In the genomic region with DNA sequence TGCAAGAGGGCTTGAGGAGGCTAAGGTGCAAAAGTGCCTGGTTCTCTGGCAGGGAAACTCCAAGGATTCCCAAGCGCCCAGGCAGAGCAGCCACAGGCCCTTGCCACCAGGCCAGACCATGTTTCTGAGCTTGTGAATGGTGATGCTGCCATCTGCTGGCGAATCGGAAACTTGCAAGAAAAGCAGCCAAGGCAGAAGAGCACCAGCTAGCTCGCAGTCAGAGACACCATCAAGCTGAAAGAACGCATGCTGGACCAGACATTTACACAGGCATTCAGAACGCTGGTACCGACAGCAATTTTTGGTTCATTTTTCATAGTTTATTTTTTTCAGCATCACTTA, we compare ENCODE assay signal across 8 mouse cellular contexts. TPM values are rescaled to one million over a fixed set of nuclear protein-coding genes. Genes with fewer than 3 reads are reported as not detected.
DNase-seq lines count a peak whose midpoint lies in the region; ATAC-seq and TF ChIP-seq lines count a peak whose summit lies in the region.

No protein-coding gene starts in this region.

- WGBS in midbrain, embryonic 12.5 days: 21% methylated on average over 7 of the region's 7 CpGs
- 18% methylated on average over 7 of the region's 7 CpGs for WGBS in small intestine, adult 2 months

- H3K9me3 ChIP-seq in midbrain, embryonic 12.5 days: no peaks in the 10 kb centered on the region

- H3K4me1 ChIP-seq in midbrain, embryonic 12.5 days: peaks cover 12% of the 10 kb centered on the region
- H3K4me1 ChIP-seq in small intestine, adult 2 months (ENCODE audit: control insufficient read depth, insufficient read depth, insufficient read length, low read length): no peaks in the 10 kb centered on the region

- H3K4me2 ChIP-seq in midbrain, embryonic 12.5 days (replicated peaks): no peak overlapping the region

- DNase-seq in WW6 (ENCODE audit: low read depth, low spot score): peak; percentile 42
- DNase-seq in cerebellum, postnatal 14 days: peak; percentile 95
- DNase-seq in frontal cortex, postnatal 25 days (ENCODE audit: low spot score in 2 of 2): peak; percentile 90
- peak; percentile 80 for DNase-seq in induced T-regulatory cell, adult 2 months (ENCODE audit: low read depth)
- DNase-seq in left cerebral cortex, adult 8-10 months (ENCODE audit: low spot score in 2 of 2): peak; percentile 49 to 89

- peak; percentile 91; the same call in 1 of the 2 replicates for TF ChIP-seq CTCF in small intestine, adult 2 months (IDR thresholded peaks at IDR 0.05; ENCODE audit: extremely low read depth, insufficient read length, insufficient replicate concordance, low read depth, low read length)

- H3K4me3 ChIP-seq in midbrain, embryonic 12.5 days: no peak overlapping the region
- H3K4me3 ChIP-seq in small intestine, adult 2 months (ENCODE audit: low read depth, low read length): no peak overlapping the region

- H3K9ac ChIP-seq in midbrain, embryonic 12.5 days (replicated peaks): no peak overlapping the region

- H3K27me3 ChIP-seq in midbrain, embryonic 12.5 days: peaks cover 38% of the 10 kb centered on the region
- no peaks in the 10 kb centered on the region for H3K27me3 ChIP-seq in small intestine, adult 2 months (ENCODE audit: control insufficient read depth, insufficient read depth, low read length)

- no peak for TF ChIP-seq POLR2A in small intestine, adult 2 months (IDR thresholded peaks at IDR 0.05; ENCODE audit: low read depth, low read length)

- H3K36me3 ChIP-seq in midbrain, embryonic 12.5 days: peaks cover 34% of the 10 kb centered on the region
- peaks cover 21% of the 10 kb centered on the region for H3K36me3 ChIP-seq in small intestine, adult 2 months (ENCODE audit: control insufficient read depth, insufficient read depth, low read length)

- no peak overlapping the region for H3K27ac ChIP-seq in midbrain, embryonic 12.5 days (replicated peaks)
- H3K27ac ChIP-seq in small intestine, adult 2 months (ENCODE audit: insufficient read depth, low read depth, low read length): no peak overlapping the region

- peak; percentile 45; the same call in 1 of the 2 replicates for ATAC-seq in midbrain, embryonic 12.5 days (ENCODE audit: low FRiP score, low read depth)
- no peak for ATAC-seq in inflammation-experienced regulatory T-cells, adult 6 months

RNA-seq across cellular contexts. Expression of a gene that starts 22.8 kb away (rescaled TPM):
- 10 to 100 TPM; 16.7 to 22.0 (median 20.8) TPM for total RNA-seq in left cerebral cortex, adult 8-10 months (2022)
- polyA plus RNA-seq in midbrain, embryonic 12.5 days (2016; fragmentation: Nextera tagmentation; extraction: Ambion mirVana): 22.0 and 26.8 TPM in 2 replicates
- 5.4 and 8.1 TPM in 2 replicates for polyA plus RNA-seq in small intestine, adult 2 months (2012; rRNA removed)
- polyA plus RNA-seq in inflammation-experienced regulatory T-cells, adult 6 months (2017; shearing (Covaris generic)): 10 to 100 TPM; 10.7 to 17.4 (median 15.3) TPM

RNA-seq across cellular contexts. Expression of a gene that starts 22.8 kb away (rescaled TPM):
- total RNA-seq in left cerebral cortex, adult 8-10 months (2022): 10 to 100 TPM in 3 of 4 experiments, 1 to 10 TPM in 1; 8.1 to 15.0 (median 11.0) TPM
- polyA plus RNA-seq in midbrain, embryonic 12.5 days (2016; fragmentation: Nextera tagmentation; extraction: Ambion mirVana): 100 and 113 TPM in 2 replicates
- polyA plus RNA-seq in small intestine, adult 2 months (2012; rRNA removed): 0.23 and 1.4 TPM in 2 replicates
- polyA plus RNA-seq in inflammation-experienced regulatory T-cells, adult 6 months (2017; shearing (Covaris generic)): 10 to 100 TPM; 49.7 to 59.4 (median 50.8) TPM

RNA-seq across cellular contexts. Expression of a gene that starts 37.7 kb away (rescaled TPM):
- total RNA-seq in left cerebral cortex, adult 8-10 months (2022): 100 to 1,000 TPM; 431 to 543 (median 480) TPM
- 369 and 382 TPM in 2 replicates for polyA plus RNA-seq in midbrain, embryonic 12.5 days (2016; fragmentation: Nextera tagmentation; extraction: Ambion mirVana)
- polyA plus RNA-seq in small intestine, adult 2 months (2012; rRNA removed): 1.9 and 3.4 TPM in 2 replicates
- under 1 TPM; 0.34 to 0.98 (median 0.55) TPM for polyA plus RNA-seq in inflammation-experienced regulatory T-cells, adult 6 months (2017; shearing (Covaris generic))

Comparison
In these comparisons a context has a peak if more than half of its experiments do, and no peak if none do; other contexts are left out.
1. DNase-seq: peak in every context shown above with its lines; median percentile 95 in cerebellum, postnatal 14 days; 90 in frontal cortex, postnatal 25 days; 80 in induced T-regulatory cell, adult 2 months; 69 in left cerebral cortex, adult 8-10 months; 42 in WW6.
2. RNA of a gene that starts 22.8 kb away (polyA plus RNA-seq): 100 to 113 TPM in midbrain, embryonic 12.5 days and 49.7 to 59.4 TPM in inflammation-experienced regulatory T-cells, adult 6 months; 0.23 to 1.4 TPM in small intestine, adult 2 months; every median in the first group is over 10 times any median in the second.
3. RNA of a gene that starts 37.7 kb away (polyA plus RNA-seq): 369 to 382 TPM in midbrain, embryonic 12.5 days; 1.9 to 3.4 TPM in small intestine, adult 2 months and 0.34 to 0.98 TPM in inflammation-experienced regulatory T-cells, adult 6 months; every median in the first group is over 10 times any median in the second.